ENCODE assay signal across 18 mouse cellular contexts in the genomic region with DNA sequence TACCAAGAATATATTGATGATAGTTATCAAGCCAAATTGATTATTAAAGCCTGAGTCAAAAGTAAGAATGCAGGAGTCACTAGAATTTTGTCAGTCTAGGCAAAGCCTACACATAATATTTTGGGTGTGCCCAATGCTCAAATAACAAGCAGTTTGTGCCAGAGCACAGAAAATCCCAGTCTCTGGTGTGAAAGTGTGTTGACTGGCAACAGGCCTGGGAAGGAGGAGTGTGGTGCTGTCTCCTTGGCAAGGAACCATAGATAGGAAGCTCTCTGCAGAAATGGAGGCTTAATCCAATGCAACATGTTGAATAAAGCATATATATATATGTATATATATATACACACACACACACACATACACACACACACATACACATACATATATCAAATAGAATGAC.
"Had no signal": no experiment of that assay in that cellular context is flagged by ENCODE, and none has a peak within 500 bp of the region (broad histone marks: within the 10 kb centered on the region; RNA-seq: fewer than 3 reads in every experiment).

No protein-coding gene starts in this region.

- DNase-seq: lung, adult 18-20 months; lung, embryonic 14.5 days; lung, postnatal 10 days; lung, postnatal 4 days; midbrain, embryonic 14.5 days; retina, postnatal 1 day; right cerebral cortex, postnatal 14 days; right cerebral cortex, postnatal 4 days; spleen, adult 18-20 months; thymus, adult 18-20 months; thymus, postnatal 14 days; thymus, postnatal 36 days had no signal

- ATAC-seq: midbrain, embryonic 16.5 days had no signal

- H3K9me3 ChIP-seq: midbrain, embryonic 10.5 days; midbrain, embryonic 12.5 days; neural tube, embryonic 13.5 days; neural tube, embryonic 15.5 days had no signal

- H3K4me2 ChIP-seq: lung, embryonic 14.5 days; midbrain, embryonic 12.5 days; neural tube, embryonic 13.5 days; neural tube, embryonic 15.5 days had no signal

- H3K27me3 ChIP-seq: midbrain, embryonic 12.5 days; neural tube, embryonic 13.5 days; neural tube, embryonic 15.5 days had no signal

- H3K4me1 ChIP-seq: midbrain, embryonic 10.5 days; midbrain, embryonic 12.5 days; neural tube, embryonic 13.5 days; neural tube, embryonic 15.5 days had no signal

- H3K9ac ChIP-seq: lung, embryonic 14.5 days; midbrain, embryonic 12.5 days; neural tube, embryonic 13.5 days; neural tube, embryonic 15.5 days had no signal

- H3K27ac ChIP-seq: midbrain, embryonic 10.5 days; midbrain, embryonic 12.5 days; neural tube, embryonic 13.5 days; neural tube, embryonic 15.5 days had no signal

- H3K36me3 ChIP-seq: midbrain, embryonic 10.5 days; midbrain, embryonic 12.5 days; neural tube, embryonic 13.5 days; neural tube, embryonic 15.5 days had no signal

- H3K4me3 ChIP-seq: midbrain, embryonic 10.5 days; midbrain, embryonic 12.5 days; myocyte; neural tube, embryonic 13.5 days; neural tube, embryonic 15.5 days had no signal
